Mouse (Mus musculus) heart, adult 2 months (tissue): Measurements from ENCODE around the gene Klk1b9.
"Not testable (repeated sequence)": the region's sequence is repeated elsewhere in the genome, so short reads cannot be mapped to it uniquely, and the experiment has no call there.

ENCODE experiments used
- EP300 ChIP-seq: fragments of 200-500 bp; IDR thresholded peaks from 2 replicates; pipeline ENCODE4 v1.6.1; 2011; ENCODE audit warnings: low read depth, low read length, control low read depth; ENCODE audit not compliant: insufficient read depth
- POLR2A ChIP-seq: fragments of 200-500 bp; IDR thresholded peaks from 2 replicates; pipeline ENCODE4 v1.6.1; 2011; ENCODE audit warnings: mild to moderate bottlenecking, low read depth, low read length, control low read depth; ENCODE audit not compliant: insufficient read depth

DNA sequence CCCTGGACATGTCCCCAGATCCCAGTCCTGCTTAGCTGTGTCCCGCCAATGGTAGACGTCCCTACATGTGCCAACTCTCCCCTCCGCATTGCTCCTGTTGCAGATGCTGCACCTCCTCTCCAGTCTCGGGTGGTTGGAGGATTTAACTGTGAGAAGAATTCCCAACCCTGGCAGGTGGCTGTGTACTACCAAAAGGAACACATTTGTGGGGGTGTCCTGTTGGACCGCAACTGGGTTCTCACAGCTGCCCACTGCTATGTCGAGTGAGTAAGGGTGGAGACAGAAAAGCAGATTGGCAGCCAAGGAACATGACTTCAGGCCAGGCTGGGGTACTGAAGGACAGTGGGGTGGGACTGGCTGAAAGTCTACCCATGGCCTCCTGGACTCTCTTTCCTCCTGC lies 38.8 kb downstream of the Klk1b9 start:
- TF ChIP-seq POLR2A, EP300: not testable (repeated sequence)
